Mouse (Mus musculus): ENCODE results near the gene Chmp2a.

Chmp2a gene

GRCm38 (mm10) chr7:13035211-13035855 lies 726 bp upstream of the Chmp2a start:
- no peak for DNase-seq (ENCODE audit: low read depth, low spot score)

GRCm38 (mm10) chr7:13033451-13034147 lies 1.0 kb downstream of the Chmp2a start:
- DNase-seq (ENCODE audit: low read depth, low spot score) = no peak

GRCm38 (mm10) chr7:13032541-13032940 lies 2.1 kb downstream of the Chmp2a start:
- DNase-seq (ENCODE audit: low read depth, low spot score) = no peak

GRCm38 (mm10) chr7:13031983-13032382 lies 2.6 kb downstream of the Chmp2a start:
- no peak for DNase-seq (ENCODE audit: low read depth, low spot score)

GRCm38 (mm10) chr7:13031069-13031468 lies 3.5 kb downstream of the Chmp2a start:
- no peak for DNase-seq (ENCODE audit: low read depth, low spot score)

GRCm38 (mm10) chr7:13028986-13029385 lies 5.6 kb downstream of the Chmp2a start:
- DNase-seq (ENCODE audit: low read depth, low spot score) = no peak

GRCm38 (mm10) chr7:13025511-13026112 lies 9.0 kb downstream of the Chmp2a start:
- DNase-seq (ENCODE audit: low read depth, low spot score) = no peak

GRCm38 (mm10) chr7:13024805-13025204 lies 9.8 kb downstream of the Chmp2a start:
- DNase-seq (ENCODE audit: low read depth, low spot score) = peak; percentile 81

- peak; percentile 96 for DNase-seq (ENCODE audit: low read depth, low spot score)
Measured at GRCm38 (mm10) chr7:13023928-13024731, 10.5 kb downstream of the Chmp2a start.

- peak; percentile 92 for DNase-seq (ENCODE audit: low read depth, low spot score)
Measured at GRCm38 (mm10) chr7:13022773-13023535, 11.7 kb downstream of the Chmp2a start.

GRCm38 (mm10) chr7:13015217-13015616 lies 19.4 kb downstream of the Chmp2a start:
- no peak for DNase-seq (ENCODE audit: low read depth, low spot score)

GRCm38 (mm10) chr7:13014275-13014839 lies 20.2 kb downstream of the Chmp2a start:
- no peak for DNase-seq (ENCODE audit: low read depth, low spot score)

- no peak for DNase-seq (ENCODE audit: low read depth, low spot score)
Measured at GRCm38 (mm10) chr7:13013671-13014070, 20.9 kb downstream of the Chmp2a start.

GRCm38 (mm10) chr7:13010005-13010908 lies 24.4 kb downstream of the Chmp2a start, which contains the start of gene Zbtb45:
TSS of gene Zbtb45 (minus strand) at chr7:13010034.
- DNase-seq (ENCODE audit: low read depth, low spot score) = no peak

GRCm38 (mm10) chr7:13009143-13010004 lies 25.2 kb downstream of the Chmp2a start:
- DNase-seq (ENCODE audit: low read depth, low spot score) = peak; percentile 97

- DNase-seq (ENCODE audit: low read depth, low spot score) = no peak
Measured at GRCm38 (mm10) chr7:13007341-13008092, 27.1 kb downstream of the Chmp2a start.

GRCm38 (mm10) chr7:13006531-13006930 lies 28.1 kb downstream of the Chmp2a start:
- no peak for DNase-seq (ENCODE audit: low read depth, low spot score)

GRCm38 (mm10) chr7:13006011-13006410 lies 28.6 kb downstream of the Chmp2a start:
- no peak for DNase-seq (ENCODE audit: low read depth, low spot score)
